Mouse (Mus musculus) cerebellum, adult 11 months (tissue): ENCODE measurements around the gene Nckap5.

Source experiments
- DNase-seq: peaks from one replicate; pipeline ENCODE4 v3.0.0; 2022

The Nckap5 gene

DNA sequence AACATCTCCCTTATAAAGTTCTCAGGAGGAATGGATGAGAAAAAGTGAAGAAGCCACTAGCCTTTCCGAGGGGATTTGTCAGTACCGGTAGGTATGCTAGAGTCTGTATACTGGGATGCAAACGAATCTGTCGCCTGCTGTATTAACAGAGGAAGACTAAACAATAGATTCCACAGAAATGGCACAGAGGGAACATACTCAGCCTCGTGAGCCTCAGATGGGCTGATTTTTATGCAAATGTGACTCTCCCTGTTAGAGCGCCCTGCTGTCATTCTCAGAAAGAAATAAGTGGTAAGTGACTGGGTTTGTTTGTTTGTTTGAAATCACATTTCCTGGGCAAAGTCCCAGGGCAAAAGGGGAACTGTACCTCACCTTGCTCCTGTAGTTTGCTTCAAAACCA, 858.7 kb downstream of the Nckap5 start:
- no peak for DNase-seq

DNA sequence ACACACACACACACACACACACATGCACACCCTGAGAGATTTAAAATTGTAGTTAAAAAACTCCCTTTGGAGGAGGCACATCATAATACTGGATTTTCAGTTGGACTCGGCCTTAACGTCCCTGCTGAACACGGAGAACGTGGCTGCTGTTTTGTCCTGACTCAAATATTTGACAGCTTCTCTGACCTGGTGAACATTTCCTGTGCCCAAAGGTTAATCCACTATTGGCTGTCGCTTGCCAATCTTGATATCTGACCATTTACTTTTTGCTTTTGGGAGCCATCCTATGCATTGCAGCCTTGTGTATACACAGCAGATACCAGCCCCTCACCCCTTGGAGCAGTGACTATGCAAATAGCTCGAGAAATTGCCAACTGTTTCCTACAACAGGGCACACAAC, 862.9 kb downstream of the Nckap5 start:
- DNase-seq, result no peak

DNA sequence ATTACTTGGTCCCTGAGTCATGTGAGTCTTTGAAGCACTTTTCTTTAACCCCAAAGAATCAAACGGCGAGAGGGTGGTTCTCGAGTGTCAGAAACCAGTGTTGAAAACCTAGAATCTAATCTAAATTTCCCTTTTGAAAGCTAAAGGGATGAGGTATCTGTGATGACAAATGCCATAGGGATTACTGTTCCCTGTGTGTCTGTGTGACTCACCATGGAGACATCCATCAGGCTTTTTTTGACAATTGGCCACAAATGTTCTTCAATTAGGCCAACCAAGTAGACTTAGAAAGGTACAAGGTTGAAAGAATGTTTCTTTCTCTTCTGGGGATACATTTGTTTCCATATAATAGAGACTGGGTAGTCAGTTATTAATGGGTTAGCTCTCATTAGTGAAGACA, 879.6 kb downstream of the Nckap5 start:
- DNase-seq, result no peak

DNA sequence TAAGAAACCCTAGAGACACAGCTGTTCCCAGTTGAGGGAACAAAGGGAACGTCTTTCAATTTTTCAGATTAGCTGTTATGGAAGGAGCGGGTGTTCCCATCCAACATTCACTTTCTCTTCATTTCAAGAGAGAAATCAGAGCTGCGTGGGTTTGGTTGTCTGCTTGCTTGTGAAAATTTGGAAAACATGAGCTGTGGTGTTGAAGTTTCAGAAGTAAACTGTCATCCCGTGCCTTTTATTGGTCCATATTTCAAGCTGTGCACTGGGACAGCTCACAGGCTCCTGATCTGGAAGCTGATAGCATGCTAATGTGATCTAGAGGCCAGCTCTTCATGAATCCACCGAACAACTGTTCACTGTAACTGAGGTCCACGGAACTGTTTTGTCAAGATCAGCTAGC, 881.5 kb downstream of the Nckap5 start:
- DNase-seq, result no peak

DNA sequence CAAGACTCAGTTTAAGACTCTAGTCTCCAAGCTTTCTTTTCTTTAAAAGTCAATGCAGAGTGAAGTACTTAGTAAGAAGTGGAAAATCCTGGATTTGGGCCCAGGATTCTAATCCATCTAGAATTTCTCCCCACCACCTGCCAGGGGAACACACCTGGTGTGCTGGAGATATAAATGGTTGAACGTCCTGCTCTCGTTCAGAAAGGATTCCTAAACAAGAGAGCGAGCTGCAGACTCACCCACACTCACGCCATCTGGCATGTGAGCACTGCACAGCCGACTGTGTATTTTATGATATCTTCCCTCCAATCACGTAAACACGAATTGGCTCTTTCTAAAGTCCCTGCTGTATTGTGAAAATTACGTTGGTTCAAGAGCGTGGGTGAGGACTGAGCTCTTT, 885.5 kb downstream of the Nckap5 start:
- DNase-seq, result no peak

DNA sequence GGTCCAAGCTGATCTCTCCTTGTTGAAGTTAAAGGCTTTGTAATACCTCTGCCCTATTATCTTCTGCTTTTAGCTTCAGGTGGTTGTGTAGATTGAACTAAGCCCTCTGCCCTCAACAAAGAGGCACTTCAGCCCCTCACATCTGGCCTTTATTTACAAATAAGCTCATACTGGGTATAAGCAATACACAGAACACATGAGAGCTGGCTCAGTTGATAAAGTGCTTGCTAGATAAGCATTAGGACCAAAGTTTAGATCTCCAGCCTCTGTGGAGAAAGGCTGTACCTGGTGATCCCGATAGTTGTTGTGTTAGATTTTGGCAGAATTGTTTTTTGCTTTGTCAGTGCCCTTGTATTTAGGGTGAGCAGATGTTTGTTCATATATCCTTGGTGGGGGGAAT, 887.3 kb downstream of the Nckap5 start:
- no peak for DNase-seq

DNA sequence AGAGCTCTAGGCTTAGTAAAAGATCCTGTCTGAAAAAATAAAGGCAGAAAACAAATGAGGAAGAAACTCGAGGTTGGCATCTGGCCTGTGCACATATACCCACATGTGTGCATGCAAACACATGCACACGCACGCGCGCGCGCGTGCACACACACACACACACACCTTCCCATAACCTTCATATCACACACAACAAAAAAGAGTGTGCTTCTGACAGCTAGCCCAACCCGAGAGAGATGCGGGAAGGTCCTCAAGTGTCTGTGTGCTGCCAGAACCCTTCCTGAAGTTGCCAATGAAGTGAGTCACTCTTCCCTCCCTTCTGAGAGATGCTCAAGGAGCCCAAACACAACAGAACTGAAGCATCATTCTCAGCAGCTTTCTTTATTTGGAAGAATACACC, 905.1 kb downstream of the Nckap5 start:
- DNase-seq, result no peak

DNA sequence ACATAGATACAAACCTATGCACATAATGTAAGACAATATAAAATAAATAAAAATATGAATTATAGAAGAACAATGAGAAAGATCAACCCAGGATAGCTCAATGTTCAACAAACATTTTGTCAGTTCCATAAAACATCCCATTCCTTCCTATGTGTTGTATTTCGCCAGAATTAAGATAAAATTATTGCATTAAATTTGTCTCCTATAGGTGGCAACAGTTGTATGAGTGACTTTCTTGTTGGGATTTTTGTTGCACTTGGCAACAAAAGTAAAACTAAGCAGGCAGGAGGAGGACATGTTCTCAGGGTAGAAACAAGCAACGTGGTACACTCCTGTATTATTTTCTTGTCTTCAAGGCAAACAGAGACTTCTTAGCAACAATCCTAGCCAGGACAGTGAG, 907.5 kb downstream of the Nckap5 start:
- DNase-seq, result no peak

DNA sequence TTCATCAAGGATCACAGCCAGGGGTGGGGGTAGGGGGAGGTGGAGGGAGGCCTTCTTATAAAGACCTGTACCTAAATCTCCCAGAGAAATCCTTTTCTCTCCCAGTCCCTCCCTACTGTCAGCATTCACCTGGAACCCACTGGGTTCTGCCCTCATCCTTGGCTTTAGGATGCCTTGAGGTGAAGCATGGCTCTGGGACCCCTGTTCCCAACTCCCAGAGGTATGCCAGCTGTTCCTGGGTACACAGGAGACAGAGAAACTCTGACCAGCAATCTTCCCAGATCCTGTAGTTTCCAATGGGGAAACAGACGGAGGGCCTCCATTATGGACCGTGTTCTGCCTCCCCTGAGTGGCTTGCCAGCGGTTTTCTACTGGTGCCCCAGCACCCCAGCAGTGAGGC, 909.9 kb downstream of the Nckap5 start:
- DNase-seq, result no peak

DNA sequence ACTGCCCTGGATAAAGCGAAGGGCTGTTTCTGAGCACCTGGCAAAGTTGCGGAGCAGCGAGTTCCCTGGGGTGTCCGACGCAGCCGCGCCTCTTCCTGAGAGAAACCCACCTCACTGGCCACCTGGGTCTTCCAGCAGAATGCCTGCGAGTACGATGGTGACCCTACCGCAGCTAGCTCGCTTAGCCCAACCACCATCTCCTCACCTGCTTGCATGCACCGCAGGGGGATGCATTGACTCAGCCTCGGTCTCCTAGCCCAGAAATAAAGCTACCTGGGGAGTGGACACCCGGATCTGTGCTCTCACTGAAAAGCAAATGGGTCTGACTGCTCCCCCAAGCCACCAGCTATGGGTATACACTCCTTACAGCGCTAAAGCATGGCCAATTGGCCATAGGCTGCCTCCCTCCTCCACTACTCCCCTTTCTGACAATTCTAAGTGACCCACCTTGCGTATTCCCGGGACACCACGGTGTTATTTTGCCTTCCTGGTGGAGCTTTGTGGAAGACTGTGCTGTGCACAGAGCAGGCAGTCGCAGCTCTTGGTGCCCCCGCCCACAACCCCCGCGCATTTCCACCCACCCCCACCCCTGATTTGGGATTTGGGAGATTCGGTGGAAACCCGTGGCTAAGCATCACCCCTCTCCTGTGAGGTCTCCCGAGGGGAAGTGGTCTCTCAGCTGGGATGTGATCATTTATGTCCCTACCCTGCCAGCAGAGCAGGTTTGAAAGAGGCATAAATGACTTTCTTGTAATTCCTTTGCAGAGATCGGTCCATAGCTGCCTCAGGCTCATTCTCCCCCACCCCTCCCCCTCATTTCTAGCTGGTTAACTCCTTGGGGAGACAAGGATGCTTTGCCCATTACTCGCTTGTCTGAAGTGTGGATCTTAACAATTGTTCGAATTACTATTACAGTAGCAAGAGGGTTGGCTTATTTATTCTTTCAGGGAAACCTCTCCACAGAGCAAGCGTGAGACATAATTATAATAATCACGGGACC, 917.7 kb downstream of the Nckap5 start, which contains the start of gene Lypd1:
TSS of gene Lypd1 (minus strand) at position 501 of the 1,000 bp plus-strand sequence.
- DNase-seq, result no peak

DNA sequence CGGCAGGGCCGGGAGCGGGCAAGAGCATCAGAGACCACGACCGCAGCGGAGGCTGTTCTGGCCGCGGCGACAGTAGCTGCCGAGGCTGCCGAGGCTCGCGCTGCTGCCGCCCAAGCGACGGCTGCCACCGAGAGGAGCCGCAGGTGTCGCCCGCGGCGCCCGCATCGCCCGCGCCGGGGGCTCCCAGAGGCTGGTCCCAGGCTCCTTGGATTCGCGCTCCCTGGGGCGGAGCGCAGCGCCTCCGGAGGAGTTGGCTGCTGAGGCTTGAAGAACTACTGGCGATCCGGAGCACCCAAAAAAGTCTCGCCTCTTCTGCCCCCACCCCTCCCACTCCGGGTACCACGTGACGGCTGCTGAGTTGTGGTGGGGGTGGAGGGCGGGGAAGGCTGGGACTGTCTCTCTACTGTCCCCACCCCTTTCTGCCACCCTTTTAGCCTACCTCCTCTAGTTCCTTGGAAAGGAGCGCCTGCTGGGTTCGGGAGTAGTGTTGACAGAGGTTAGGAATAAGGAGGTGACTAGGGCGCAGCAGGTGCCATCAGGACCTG, 918.6 kb downstream of the Nckap5 start:
- no peak for DNase-seq

DNA sequence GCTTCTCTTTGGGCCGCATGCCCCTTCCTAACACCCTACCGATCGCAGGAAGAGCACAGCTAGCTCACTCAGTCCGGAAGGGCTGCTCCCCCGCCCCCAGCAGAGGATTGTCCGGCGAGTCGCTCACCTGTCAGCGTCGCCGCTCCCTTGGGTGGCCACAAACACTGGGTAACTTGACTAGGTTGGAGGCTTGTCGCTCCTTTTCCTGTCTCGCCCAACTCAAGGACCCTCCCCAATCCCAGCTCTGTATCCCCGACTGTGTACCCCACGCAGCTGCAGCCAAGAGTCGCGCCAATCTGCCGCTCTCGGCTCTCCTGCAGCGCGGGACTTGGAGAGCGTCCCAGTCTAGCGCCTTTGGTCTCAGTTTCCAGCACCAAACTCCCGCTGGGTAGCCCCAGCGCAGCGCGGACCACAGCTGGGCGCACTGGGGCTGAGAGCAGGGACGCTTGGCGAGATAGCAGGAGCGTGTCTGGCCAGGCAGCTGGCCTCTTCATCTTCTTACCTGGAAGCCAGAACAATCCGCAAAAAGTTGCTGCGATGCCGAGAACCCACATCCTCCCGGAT, 919.2 kb downstream of the Nckap5 start:
- no peak for DNase-seq

DNA sequence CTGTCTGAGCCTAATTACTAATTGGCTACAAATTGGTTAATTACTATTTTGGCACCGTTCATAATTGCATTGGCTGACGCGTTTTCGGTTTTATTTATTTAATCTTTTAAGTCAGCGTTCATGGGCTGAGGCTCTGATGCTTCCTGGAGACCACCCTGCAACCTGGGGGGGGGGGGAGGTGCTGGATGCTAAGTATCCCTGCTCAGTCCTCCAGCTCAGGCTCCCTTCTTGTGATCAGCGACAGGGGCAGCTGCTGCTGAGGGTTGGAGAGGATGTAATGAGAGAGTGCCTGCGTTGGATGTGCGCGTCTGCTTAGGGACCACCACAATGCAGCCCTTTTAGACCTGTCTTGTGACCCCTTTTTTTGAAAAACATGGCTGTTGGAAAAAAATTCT, 919.7 kb downstream of the Nckap5 start:
- no peak for DNase-seq

DNA sequence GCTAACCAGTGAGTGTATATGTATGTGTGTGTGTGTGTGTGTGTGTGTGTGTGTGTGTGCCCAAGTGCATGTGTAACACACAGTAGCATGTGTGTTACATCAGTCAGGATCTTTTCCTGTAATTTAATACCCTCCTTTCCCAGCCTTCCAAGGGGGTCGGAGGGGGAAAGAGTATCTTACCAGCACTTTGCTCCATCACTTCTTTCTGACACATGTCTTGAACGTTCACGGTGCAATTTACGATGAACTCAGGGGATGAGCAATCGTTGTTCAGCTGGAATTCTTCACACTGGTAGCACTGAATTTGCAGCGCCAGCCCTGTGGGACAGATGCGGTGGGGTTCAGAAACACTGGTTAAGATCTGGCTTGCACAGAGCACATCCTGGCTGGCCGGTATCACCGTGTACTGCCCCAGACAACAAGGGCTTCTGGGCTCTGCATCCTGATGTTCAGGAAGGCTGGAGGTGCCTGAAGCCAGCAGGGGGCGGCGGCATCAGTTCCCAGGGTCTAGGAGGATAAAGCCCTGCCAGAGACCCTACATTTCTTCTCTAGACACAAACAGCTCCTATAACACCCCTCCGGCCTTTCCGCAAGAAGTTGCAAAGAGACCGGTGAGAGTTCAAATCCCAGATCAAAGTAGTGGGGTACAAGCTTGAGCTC, 920.3 kb downstream of the Nckap5 start:
- no peak for DNase-seq

DNA sequence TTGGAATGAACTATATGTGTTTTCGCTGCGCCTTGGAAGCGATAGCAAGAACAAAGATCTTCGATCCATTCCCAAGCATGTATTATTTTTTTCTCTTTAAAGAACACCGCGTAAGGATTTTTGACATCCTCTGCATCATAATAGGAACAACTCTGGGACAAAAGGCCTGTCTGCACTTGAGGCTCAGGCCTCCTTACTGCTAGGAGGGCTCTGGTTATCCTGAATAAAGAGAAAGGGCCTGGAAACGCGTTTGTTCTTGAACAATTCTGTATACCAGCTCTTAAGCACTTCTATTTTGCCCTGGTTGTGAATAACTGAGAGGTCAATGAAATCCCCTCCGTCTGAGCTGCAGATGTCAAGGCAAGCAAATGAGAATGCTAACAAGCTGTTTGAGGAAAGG, 937.4 kb downstream of the Nckap5 start:
- DNase-seq, result no peak

DNA sequence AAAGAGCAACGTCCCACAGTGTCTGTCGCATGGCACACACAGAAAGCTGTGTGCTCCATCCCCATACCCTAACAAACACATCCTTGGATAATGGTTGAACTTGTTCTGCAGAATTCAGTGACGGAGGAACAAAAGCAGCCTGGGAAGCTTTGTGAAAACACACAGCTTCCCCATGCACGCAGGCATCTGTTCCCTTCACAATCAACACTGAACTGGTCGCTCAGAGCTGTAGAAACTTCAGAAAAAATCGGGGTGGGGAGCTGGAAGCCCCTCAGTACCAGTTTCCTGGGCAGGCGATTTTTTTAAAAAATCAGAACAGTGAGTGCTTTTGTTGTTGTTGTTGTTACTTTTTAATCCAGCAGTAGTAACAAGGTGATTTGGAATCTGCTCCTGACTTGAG, 960.5 kb downstream of the Nckap5 start:
- DNase-seq, result no peak
